Mouse (Mus musculus) brain, embryonic 14.5 days (tissue): Measurements from ENCODE around the gene Smurf1.

Experiments
- CTCF ChIP-seq: fragments of 200-500 bp; IDR thresholded peaks from 2 replicates; pipeline ENCODE4 v1.5.1; 2012; ENCODE audit warnings: inconsistent platforms, mild to moderate bottlenecking, moderate library complexity, borderline replicate concordance; ENCODE audit not compliant: insufficient read depth, insufficient read length; ENCODE audit errors: extremely low read depth
- POLR2A ChIP-seq: fragments of 200-500 bp; IDR thresholded peaks from 2 replicates; pipeline ENCODE4 v1.6.1; 2012; ENCODE audit warnings: mild to moderate bottlenecking, inconsistent platforms, borderline replicate concordance; ENCODE audit not compliant: poor library complexity, insufficient read depth, insufficient read length, severe bottlenecking; ENCODE audit errors: extremely low read depth

DNA sequence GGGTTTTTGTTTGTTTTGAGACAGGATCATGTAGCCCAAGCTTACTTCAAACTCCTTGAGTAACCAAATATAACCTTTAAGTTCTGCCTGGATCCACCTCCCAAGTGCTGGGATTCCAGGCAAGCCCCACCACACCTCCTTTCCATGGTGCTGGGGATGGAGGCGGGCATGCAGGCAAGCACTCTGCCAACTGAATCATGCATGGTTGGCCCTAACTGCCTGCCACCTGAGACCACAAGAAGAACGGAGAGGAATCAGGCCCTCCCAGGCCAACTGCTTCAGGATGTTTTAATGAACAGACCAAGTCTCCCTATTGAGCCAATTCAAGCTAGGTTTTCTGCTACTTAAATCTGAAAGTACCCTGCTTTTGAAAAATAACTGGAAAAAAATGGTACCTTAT lies 13.1 kb downstream of the Smurf1 start:
- TF ChIP-seq CTCF (no peak), POLR2A (no peak)
